Mouse (Mus musculus) ES-E14 (cell line): ENCODE results near the gene Zbtb18. TPM values are rescaled to one million over a fixed set of nuclear protein-coding genes. Genes with fewer than 3 reads are reported as not detected.

Experiments
- DNase-seq: peaks from one replicate; pipeline ENCODE4 v3.0.0-alpha.2; 2013; ENCODE audit warnings: low read depth, low spot score
- H3K27ac ChIP-seq: 2 replicates; pipeline ENCODE4 v1.5.1; 2012; ENCODE audit warnings: low read depth, mild to moderate bottlenecking, low read length, moderate library complexity, mixed read lengths; ENCODE audit not compliant: poor library complexity, insufficient read depth, severe bottlenecking
- H3K36me3 ChIP-seq: 2 replicates; pipeline ENCODE4 v1.6.1; 2012; ENCODE audit warnings: mild to moderate bottlenecking, low read length, moderate library complexity, mixed read lengths; ENCODE audit not compliant: control insufficient read depth, poor library complexity, insufficient read depth, severe bottlenecking
- H3K4me1 ChIP-seq, 2 experiments: fragments of 150-350 bp in 1 of 2; sonication (generic) in 1 of 2; 2 replicates each; pipeline ENCODE4 v1.6.1; 2012; ENCODE audit warnings: low read length in 2 of 2, mild to moderate bottlenecking in 1 of 2, mixed read lengths in 1 of 2; ENCODE audit not compliant: control insufficient read depth in 2 of 2, insufficient read depth in 2 of 2, poor library complexity in 1 of 2
- H3K4me3 ChIP-seq, 2 experiments: fragments of 150-350 bp in 1 of 2; sonication (generic) in 1 of 2; 2 replicates each; pipeline ENCODE4 v1.5.1; 2012; ENCODE audit warnings: low read length in 2 of 2, low read depth in 1 of 2, mild to moderate bottlenecking in 1 of 2, mixed read lengths in 1 of 2; ENCODE audit not compliant: insufficient read depth in 1 of 2, poor library complexity in 1 of 2, severe bottlenecking in 1 of 2
- H3K9ac ChIP-seq: 2 replicates; pipeline ENCODE4 v1.6.1; 2012; ENCODE audit warnings: low read depth, mild to moderate bottlenecking, low read length, mixed read lengths; ENCODE audit not compliant: poor library complexity, insufficient read depth, severe bottlenecking
- H3K9me3 ChIP-seq: fragments of 150-350 bp; sonication (generic); 2 replicates; pipeline ENCODE4 v1.6.1; 2012; ENCODE audit warnings: low read depth, mild to moderate bottlenecking, low read length; ENCODE audit not compliant: control insufficient read depth, insufficient read depth
- CHD2 ChIP-seq: IDR thresholded peaks from 2 replicates; pipeline ENCODE4 v1.6.1; 2014; ENCODE audit warnings: mild to moderate bottlenecking, low read depth, low read length, inconsistent platforms
- HCFC1 ChIP-seq: IDR thresholded peaks from 2 replicates; pipeline ENCODE4 v1.6.1; 2012; ENCODE audit warnings: low read length, inconsistent platforms, borderline replicate concordance; ENCODE audit not compliant: insufficient read depth
- MAFK ChIP-seq: IDR thresholded peaks from 2 replicates; pipeline ENCODE4 v1.6.1; 2014; ENCODE audit warnings: mild to moderate bottlenecking, low read depth, low read length, inconsistent platforms; ENCODE audit not compliant: insufficient read depth
- ZC3H11A ChIP-seq: IDR thresholded peaks from 2 replicates; pipeline ENCODE4 v1.6.1; 2012; ENCODE audit warnings: low read depth, mild to moderate bottlenecking, inconsistent platforms, low read length, borderline replicate concordance
- ZNF384 ChIP-seq: IDR thresholded peaks from 2 replicates; pipeline ENCODE4 v1.6.1; 2012; ENCODE audit warnings: low read depth, low read length, inconsistent platforms
- in situ Hi-C, 2 experiments: fragments of 600-800 bp; cut with MboI; formaldehyde crosslinking; loops; one replicate each; pipeline ENCODE4 v1.15.1; 2025; ENCODE audit warnings: low sequenced_read_pairs in 2 of 2, inconsistent platforms in 1 of 2; ENCODE audit not compliant: unreplicated experiment in 2 of 2
- total RNA-seq: library from RNA; depleted of rRNA; stranded (reverse); fragments of 300-350 nt; gene quantifications from 2 replicates; pipeline ENCODE4 v1.2.3, GENCODE M21; 2012

Zbtb18 gene
- total RNA-seq, 1 experiment: 11.5 TPM

DNA sequence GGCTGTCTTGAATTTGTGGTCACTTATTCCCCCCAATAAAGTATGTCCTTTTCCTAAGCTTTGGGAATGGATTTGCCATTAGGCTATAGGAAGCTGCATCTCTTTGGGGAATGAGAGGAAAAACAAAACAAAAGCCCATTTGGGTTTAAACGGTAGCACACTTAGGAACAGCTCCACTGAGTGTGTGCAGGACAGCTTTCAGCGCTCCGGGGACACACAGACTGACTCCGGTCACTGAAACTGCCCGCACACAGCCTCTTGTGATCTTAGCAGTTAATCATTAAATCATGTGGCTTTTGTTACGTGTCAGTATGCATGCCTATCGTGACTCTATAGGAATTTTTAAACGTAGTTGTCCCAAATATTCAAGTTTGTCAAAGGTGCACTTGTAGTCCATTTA is 11.7 kb downstream of the Zbtb18 start:
- Histone ChIP-seq H3K27ac (no peak overlapping the region), H3K9ac (no peak overlapping the region), H3K4me3 (no peak overlapping the region), H3K36me3 (no peaks in the 10 kb centered on the region), H3K9me3 (no peaks in the 10 kb centered on the region), H3K4me1 (no peaks in the 10 kb centered on the region)
- in situ Hi-C loops: no loop called here
- no peak for DNase-seq
- TF ChIP-seq ZC3H11A: no peak
- TF ChIP-seq CHD2: no peak
- TF ChIP-seq MAFK: no peak
- TF ChIP-seq HCFC1: no peak
- TF ChIP-seq ZNF384: no peak

DNA sequence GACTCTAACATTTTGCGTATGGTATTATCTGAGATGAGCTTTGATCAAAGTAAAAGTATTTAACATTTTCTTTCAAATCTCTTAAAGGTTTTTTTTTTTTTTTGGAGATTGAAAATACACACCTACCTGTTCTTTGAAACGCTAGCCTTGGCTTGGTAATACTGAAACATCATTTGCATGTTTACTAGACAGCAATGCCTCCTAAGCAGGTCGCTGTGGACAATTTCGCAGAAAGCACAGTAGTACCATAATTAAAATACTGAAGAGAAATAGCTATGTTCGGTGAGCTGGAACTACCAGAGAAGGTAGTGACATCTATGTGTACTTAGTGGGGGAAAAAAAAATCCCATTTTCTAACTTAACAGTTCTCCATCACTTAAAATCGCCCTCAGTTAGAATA is 12.3 kb downstream of the Zbtb18 start:
- TF ChIP-seq ZC3H11A (no peak), MAFK (no peak), CHD2 (no peak)
- no peak for DNase-seq
- Histone ChIP-seq H3K9me3 (no peaks in the 10 kb centered on the region), H3K9ac (no peak overlapping the region), H3K4me1 (no peaks in the 10 kb centered on the region), H3K27ac (no peak overlapping the region), H3K36me3 (no peaks in the 10 kb centered on the region), H3K4me3 (no peak overlapping the region)
- in situ Hi-C loops: no loop called here

DNA sequence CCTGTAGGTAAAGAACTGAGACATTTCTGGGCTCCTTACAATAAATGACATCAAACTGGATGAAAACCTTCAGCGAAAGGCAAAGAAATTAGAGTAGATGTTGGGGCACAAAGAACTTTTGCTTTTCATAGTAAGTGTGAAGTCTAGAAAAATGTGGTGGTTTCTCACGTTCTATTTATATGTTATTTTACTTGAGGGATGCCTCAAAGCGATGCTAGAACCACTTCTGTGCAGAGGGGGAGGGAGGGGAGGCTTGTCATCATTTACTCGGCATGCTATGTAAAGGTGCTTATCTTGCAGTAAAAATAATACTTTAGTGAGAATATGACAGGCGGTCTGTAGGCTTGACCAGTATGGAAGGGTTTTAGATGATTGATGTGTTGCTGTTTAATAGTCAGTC is 13.3 kb downstream of the Zbtb18 start:
- H3K9me3 ChIP-seq: no peaks in the 10 kb centered on the region
- in situ Hi-C loops: no loop called here
- TF ChIP-seq MAFK (no peak), CHD2 (no peak), ZC3H11A (no peak), ZNF384 (no peak), HCFC1 (no peak)
- H3K4me1 ChIP-seq: no peaks in the 10 kb centered on the region
- no peak for DNase-seq
- no peak overlapping the region for H3K4me3 ChIP-seq
- no peaks in the 10 kb centered on the region for H3K36me3 ChIP-seq
- no peak overlapping the region for H3K27ac ChIP-seq
- H3K9ac ChIP-seq: no peak overlapping the region

DNA sequence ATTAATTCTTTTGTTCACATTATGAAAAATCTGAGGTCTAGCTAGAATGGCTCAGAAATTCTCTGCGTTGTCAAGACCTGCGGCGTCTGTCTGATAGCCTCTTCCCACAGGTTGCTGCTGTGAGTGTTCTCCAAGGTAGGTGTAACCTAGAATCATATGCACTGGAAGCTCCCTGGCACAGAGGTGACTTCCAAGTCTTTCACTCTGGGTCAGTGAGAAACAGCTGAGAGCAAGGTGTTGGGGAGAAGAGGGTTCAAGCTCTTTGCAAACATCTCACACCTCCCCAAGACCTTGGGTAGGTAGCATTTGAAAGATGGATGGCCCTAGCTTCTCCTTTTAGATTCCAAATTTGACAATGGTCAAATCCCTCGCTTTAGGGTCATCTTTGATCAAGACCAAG is 14.1 kb downstream of the Zbtb18 start:
- H3K27ac ChIP-seq: no peak overlapping the region
- no peaks in the 10 kb centered on the region for H3K9me3 ChIP-seq
- H3K36me3 ChIP-seq: no peaks in the 10 kb centered on the region
- no peak overlapping the region for H3K4me3 ChIP-seq
- DNase-seq: no peak
- no peaks in the 10 kb centered on the region for H3K4me1 ChIP-seq
- in situ Hi-C loops: no loop called here
- no peak overlapping the region for H3K9ac ChIP-seq
- no peak for TF ChIP-seq MAFK
- no peak for TF ChIP-seq ZNF384
- no peak for TF ChIP-seq CHD2
- TF ChIP-seq ZC3H11A: no peak
- no peak for TF ChIP-seq HCFC1

DNA sequence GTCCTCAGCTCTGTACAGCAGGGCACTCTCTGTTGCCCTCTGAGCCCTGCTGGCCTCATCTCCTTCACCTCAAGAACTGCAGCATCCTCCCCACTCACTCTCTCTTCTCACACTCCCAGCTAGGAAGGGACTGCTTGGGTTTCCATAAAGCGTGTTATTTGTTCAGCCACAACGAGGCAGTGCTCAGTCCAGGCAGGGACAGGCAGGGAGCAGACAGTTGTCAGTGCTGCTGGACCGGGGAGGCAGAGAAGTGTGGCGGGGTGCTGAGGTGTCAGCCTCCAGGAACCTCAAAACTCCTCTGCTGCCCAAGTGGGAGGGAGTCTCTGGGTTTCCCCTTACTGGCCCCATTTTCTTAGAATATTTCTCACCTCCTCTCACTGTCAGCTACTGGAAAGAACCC is 14.6 kb downstream of the Zbtb18 start:
- TF ChIP-seq CHD2 (no peak), MAFK (no peak), HCFC1 (no peak), ZC3H11A (no peak), ZNF384 (no peak)
- Histone ChIP-seq H3K4me3 (no peak overlapping the region), H3K9me3 (no peaks in the 10 kb centered on the region), H3K27ac (no peak overlapping the region), H3K36me3 (no peaks in the 10 kb centered on the region), H3K9ac (no peak overlapping the region), H3K4me1 (no peaks in the 10 kb centered on the region)
- in situ Hi-C loops: no loop called here
- DNase-seq: no peak
